Comparison of ENCODE assay signal across 14 mouse cellular contexts in genomic region chr15:77280130-77280529, GRCm38 (mm10).
"Had no signal": no experiment of that assay in that cellular context is flagged by ENCODE, and none has a peak within 500 bp of the region (broad histone marks: within the 10 kb centered on the region; RNA-seq: fewer than 3 reads in every experiment).

No protein-coding gene starts in this region.

- H3K4me2 ChIP-seq: liver, embryonic 12.5 days; lung, embryonic 14.5 days; midbrain, embryonic 13.5 days; midbrain, embryonic 15.5 days; neural tube, embryonic 12.5 days had no signal

- H3K27me3 ChIP-seq: liver, embryonic 12.5 days; midbrain, embryonic 13.5 days; midbrain, embryonic 15.5 days; neural tube, embryonic 12.5 days had no signal

- H3K4me3 ChIP-seq: liver, embryonic 12.5 days; midbrain, embryonic 10.5 days; midbrain, embryonic 13.5 days; midbrain, embryonic 15.5 days; neural tube, embryonic 12.5 days had no signal

- H3K9me3 ChIP-seq: liver, embryonic 12.5 days; midbrain, embryonic 10.5 days; midbrain, embryonic 13.5 days; midbrain, embryonic 15.5 days; neural tube, embryonic 12.5 days had no signal

- H3K4me1 ChIP-seq: liver, embryonic 12.5 days had no signal

- H3K9ac ChIP-seq: liver, embryonic 12.5 days; liver, embryonic 14.5 days; lung, embryonic 14.5 days; midbrain, embryonic 13.5 days; midbrain, embryonic 15.5 days; neural tube, embryonic 12.5 days had no signal

- ATAC-seq: liver, embryonic 12.5 days; midbrain, embryonic 13.5 days; midbrain, embryonic 15.5 days had no signal

- H3K36me3 ChIP-seq: liver, embryonic 12.5 days; midbrain, embryonic 10.5 days; midbrain, embryonic 13.5 days; midbrain, embryonic 15.5 days; neural tube, embryonic 12.5 days had no signal

- DNase-seq: lung, adult 18-20 months; lung, embryonic 14.5 days; lung, postnatal 10 days; lung, postnatal 4 days; right cerebral cortex, postnatal 14 days; thymus, adult 18-20 months; thymus, postnatal 14 days; thymus, postnatal 36 days had no signal

- H3K27ac ChIP-seq: liver, embryonic 12.5 days; liver, embryonic 14.5 days; midbrain, embryonic 10.5 days; midbrain, embryonic 13.5 days; midbrain, embryonic 15.5 days; neural tube, embryonic 12.5 days had no signal
